Mouse (Mus musculus) kidney, adult 2 months (tissue): ENCODE measurements at regions not wholly inside any gene's neighbourhood (a gene's known extent, or its start where the extent isn't known, plus 50 kb on each side); places are given as distances from the start of the nearest gene placed in this dataset.

ENCODE experiments used
- CTCF ChIP-seq: fragments of 200-500 bp; conservative IDR thresholded peaks from 2 replicates; pipeline ENCODE4 v1.5.1; 2011; ENCODE audit warnings: low read depth, mild to moderate bottlenecking, control low read depth, low read length, moderate library complexity, mixed read lengths; ENCODE audit not compliant: insufficient read depth, insufficient read length
- POLR2A ChIP-seq: fragments of 200-500 bp; IDR thresholded peaks from one replicate; pipeline ENCODE4 v1.6.1; 2011; ENCODE audit warnings: low read depth, low read length, control low read depth

DNA sequence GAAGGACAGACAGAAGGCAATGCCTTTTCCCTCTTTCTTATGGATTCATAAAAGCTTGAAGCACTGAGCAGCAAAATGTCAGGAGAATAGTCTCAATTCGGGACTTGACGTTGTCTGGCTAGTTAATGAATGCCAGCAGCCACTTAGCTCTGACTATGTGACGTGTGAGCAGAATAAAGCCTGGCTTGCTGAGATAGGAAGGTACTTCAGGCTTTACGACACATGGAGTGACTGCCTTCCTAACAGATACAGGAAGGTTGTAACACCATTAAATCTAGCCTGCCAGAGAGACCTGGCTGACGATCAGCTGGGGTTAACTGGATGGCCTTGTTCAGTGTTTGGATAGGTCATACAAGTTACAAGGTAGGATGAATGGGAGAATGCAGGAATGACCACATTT is 111.7 kb downstream of the 4933412E24Rik start:
- TF ChIP-seq CTCF, result no peak
- TF ChIP-seq POLR2A, result no peak
